Mouse (Mus musculus): ENCODE measurements at regions not wholly inside any gene's neighbourhood (a gene's known extent, or its start where the extent isn't known, plus 50 kb on each side); places are given as distances from the start of the nearest gene placed in this dataset.

GRCm38 (mm10) chr7:133205704-133206103, 81.5 kb upstream of the Ctbp2 start:
- TF ChIP-seq CTCF (IDR thresholded peaks at IDR 0.05; ENCODE audit: low read depth, low read length) = no peak
- TF ChIP-seq POLR2A (IDR thresholded peaks at IDR 0.05; ENCODE audit: insufficient read depth, low read length) = no peak
- peak; percentile 87 for TF ChIP-seq EP300 (IDR thresholded peaks at IDR 0.05; ENCODE audit: insufficient read depth, low read depth, low read length)
